Mouse (Mus musculus) heart, embryonic 16.5 days (tissue): Measurements from ENCODE around the gene Fev. TPM values are rescaled to one million over a fixed set of nuclear protein-coding genes. Genes with fewer than 3 reads are reported as not detected.

Experiments
- ATAC-seq: fragments of 200-750 bp; cut with Nextera tagmentation; replicated peaks from 2 replicates; pipeline ENCODE4 v1.8.0; 2017; ENCODE audit warnings: moderate number of reproducible peaks; ENCODE audit not compliant: insufficient read depth, low FRiP score; ENCODE audit errors: extremely low read depth
- H3K27ac ChIP-seq: fragments of 300-500 bp; sonication (generic); 2 replicates; pipeline ENCODE4 v1.5.1; 2014; ENCODE audit warnings: mild to moderate bottlenecking, low read length, control low read depth, moderate library complexity
- H3K27me3 ChIP-seq: fragments of 300-500 bp; sonication (generic); 2 replicates; pipeline ENCODE4 v1.6.1; 2014; ENCODE audit warnings: low read length, mixed read lengths; ENCODE audit not compliant: control insufficient read depth, insufficient read depth
- H3K36me3 ChIP-seq: fragments of 300-500 bp; sonication (generic); 2 replicates; pipeline ENCODE4 v1.6.1; 2014; ENCODE audit not compliant: control insufficient read depth, insufficient read depth
- H3K4me1 ChIP-seq: fragments of 300-500 bp; sonication (generic); 2 replicates; pipeline ENCODE4 v1.6.1; 2014; ENCODE audit warnings: low read length, mixed read lengths; ENCODE audit not compliant: control insufficient read depth, insufficient read depth
- H3K4me2 ChIP-seq: fragments of 300-500 bp; sonication (generic); 2 replicates; pipeline ENCODE4 v1.6.1; 2014; ENCODE audit warnings: low read depth, mild to moderate bottlenecking, control low read depth, low read length
- H3K4me3 ChIP-seq: fragments of 300-500 bp; sonication (generic); 2 replicates; pipeline ENCODE4 v1.5.1; 2014; ENCODE audit warnings: mild to moderate bottlenecking, control low read depth, low read length
- H3K9ac ChIP-seq: fragments of 300-500 bp; sonication (generic); 2 replicates; pipeline ENCODE4 v1.6.1; 2014; ENCODE audit warnings: low read length, control low read depth
- H3K9me3 ChIP-seq: fragments of 300-500 bp; sonication (generic); replicated peaks from 2 replicates; pipeline ENCODE4 v1.6.1; 2016; ENCODE audit warnings: low read length; ENCODE audit not compliant: control insufficient read depth
- WGBS: fragments of 180-500 bp; shearing (Covaris S2); extraction: QIAGEN DNeasy Blood & Tissue Kit; methylation state at CpG from one replicate; pipeline ENCODE4 v1.1.7; 2014; 5-methylcytosine and 5-hydroxymethylcytosine counted together
- polyA plus RNA-seq: library from polyadenylated mRNA; unstranded; fragments of >200 nt; fragmentation: Nextera tagmentation; extraction: Ambion mirVana; gene quantifications from 2 replicates; pipeline ENCODE4 v1.2.1, GENCODE M21; 2015

Gene Fev
- polyA plus RNA-seq, 1 experiment from 2014 or later = 0.66 TPM

DNA sequence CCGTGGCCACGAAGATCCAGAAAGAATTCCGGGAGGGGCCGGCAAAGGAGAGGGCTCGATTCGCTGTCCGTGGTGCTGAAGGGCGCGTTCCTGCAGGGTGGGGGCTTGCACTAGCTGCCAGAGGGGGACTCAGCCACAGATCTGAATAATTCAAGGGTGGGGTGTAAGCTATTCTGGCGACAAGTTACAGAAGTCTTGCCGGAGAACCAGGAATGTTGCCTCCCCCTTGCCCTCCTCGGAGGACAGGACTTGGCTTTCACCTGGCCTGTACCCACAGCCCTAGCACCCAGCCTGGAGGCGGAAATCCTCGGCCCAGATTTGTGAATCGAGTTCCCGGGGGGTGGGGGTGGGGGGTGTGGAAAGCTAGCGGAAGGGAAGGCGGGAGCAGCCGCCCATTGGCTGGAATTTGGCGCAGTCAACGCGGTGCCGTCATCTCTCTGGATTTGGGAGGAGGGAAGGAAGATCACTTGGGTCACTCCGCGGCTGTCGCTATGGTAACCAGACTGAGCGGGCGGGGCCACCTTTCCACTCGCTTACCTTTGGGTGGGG lies 27.0 kb downstream of the Fev start:
- Histone ChIP-seq H3K9me3 (no peaks in the 10 kb centered on the region), H3K36me3 (no peaks in the 10 kb centered on the region), H3K4me1 (peaks cover 11% of the 10 kb centered on the region; the same call in 1 of the 2 replicates), H3K4me2 (peak overlapping the region; percentile 47), H3K27ac (no peak overlapping the region), H3K9ac (no peak overlapping the region), H3K27me3 (peaks cover 74% of the 10 kb centered on the region), H3K4me3 (peak overlapping the region; percentile 34)
- no peak; the same call in 1 of the 2 replicates for ATAC-seq
- WGBS = under 1% methylated on average over 29 of the region's 29 CpGs

GRCm38 (mm10) chr1:74857677-74858076 lies 27.5 kb downstream of the Fev start:
- no peak for ATAC-seq
- H3K4me3 ChIP-seq = no peak overlapping the region; the same call in 1 of the 2 replicates
- peaks cover 11% of the 10 kb centered on the region; the same call in 1 of the 2 replicates for H3K4me1 ChIP-seq
- 9% methylated on average over 4 of the region's 4 CpGs for WGBS
- H3K36me3 ChIP-seq = no peaks in the 10 kb centered on the region
- H3K4me2 ChIP-seq = peak overlapping the region; percentile 47
- H3K9ac ChIP-seq = no peak overlapping the region
- no peak overlapping the region for H3K27ac ChIP-seq
- peaks cover 79% of the 10 kb centered on the region for H3K27me3 ChIP-seq
- no peaks in the 10 kb centered on the region for H3K9me3 ChIP-seq

DNA sequence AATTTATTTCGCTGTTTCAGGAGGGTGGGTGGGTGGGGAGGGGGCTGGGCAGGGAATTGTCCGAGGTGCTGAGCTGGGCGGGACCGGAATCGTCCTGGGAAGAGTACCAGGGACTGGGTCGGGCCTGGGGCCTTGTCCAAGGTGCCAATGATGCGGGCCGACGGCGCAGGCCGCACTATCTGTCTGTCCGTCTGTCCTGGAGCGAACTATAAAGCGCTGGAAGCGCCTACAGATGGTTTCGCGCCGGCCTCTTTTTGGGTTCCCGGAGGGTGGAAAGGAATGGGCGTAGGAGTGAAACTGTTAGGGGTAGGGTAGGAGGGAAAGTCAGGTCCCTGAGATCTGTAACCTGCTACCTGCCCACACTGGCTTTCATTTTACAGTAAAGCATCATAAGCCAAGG lies 28.0 kb downstream of the Fev start:
- H3K4me3 ChIP-seq = no peak overlapping the region
- H3K4me2 ChIP-seq = no peak overlapping the region

GRCm38 (mm10) chr1:74856791-74857190 lies 28.4 kb downstream of the Fev start:
- Histone ChIP-seq H3K4me2 (no peak overlapping the region), H3K9me3 (no peaks in the 10 kb centered on the region), H3K36me3 (no peaks in the 10 kb centered on the region), H3K9ac (no peak overlapping the region), H3K27me3 (peaks cover 83% of the 10 kb centered on the region), H3K4me3 (no peak overlapping the region), H3K27ac (no peak overlapping the region), H3K4me1 (peaks cover 11% of the 10 kb centered on the region; the same call in 1 of the 2 replicates)
- ATAC-seq = no peak
- WGBS = under 1% methylated on average over 7 of the region's 7 CpGs

More for the DNA sequence above, 28.0 kb downstream of the Fev start:
- ATAC-seq = no peak
- H3K9ac ChIP-seq = no peak overlapping the region
- H3K27ac ChIP-seq = no peak overlapping the region
- H3K27me3 ChIP-seq = peaks cover 81% of the 10 kb centered on the region
- H3K9me3 ChIP-seq = no peaks in the 10 kb centered on the region
- H3K4me1 ChIP-seq = peaks cover 11% of the 10 kb centered on the region; the same call in 1 of the 2 replicates
- H3K36me3 ChIP-seq = no peaks in the 10 kb centered on the region
- 4% methylated on average over 20 of the region's 20 CpGs for WGBS

- no peak for ATAC-seq
- Histone ChIP-seq H3K4me1 (peaks cover 11% of the 10 kb centered on the region; the same call in 1 of the 2 replicates), H3K27ac (no peak overlapping the region), H3K4me2 (no peak overlapping the region), H3K9ac (no peak overlapping the region), H3K27me3 (peaks cover 87% of the 10 kb centered on the region), H3K36me3 (no peaks in the 10 kb centered on the region), H3K9me3 (no peaks in the 10 kb centered on the region), H3K4me3 (no peak overlapping the region)
- 6% methylated on average over 11 of the region's 11 CpGs for WGBS
These were observed 28.8 kb downstream of the Fev start for GRCm38 (mm10) chr1:74856439-74856720.

DNA sequence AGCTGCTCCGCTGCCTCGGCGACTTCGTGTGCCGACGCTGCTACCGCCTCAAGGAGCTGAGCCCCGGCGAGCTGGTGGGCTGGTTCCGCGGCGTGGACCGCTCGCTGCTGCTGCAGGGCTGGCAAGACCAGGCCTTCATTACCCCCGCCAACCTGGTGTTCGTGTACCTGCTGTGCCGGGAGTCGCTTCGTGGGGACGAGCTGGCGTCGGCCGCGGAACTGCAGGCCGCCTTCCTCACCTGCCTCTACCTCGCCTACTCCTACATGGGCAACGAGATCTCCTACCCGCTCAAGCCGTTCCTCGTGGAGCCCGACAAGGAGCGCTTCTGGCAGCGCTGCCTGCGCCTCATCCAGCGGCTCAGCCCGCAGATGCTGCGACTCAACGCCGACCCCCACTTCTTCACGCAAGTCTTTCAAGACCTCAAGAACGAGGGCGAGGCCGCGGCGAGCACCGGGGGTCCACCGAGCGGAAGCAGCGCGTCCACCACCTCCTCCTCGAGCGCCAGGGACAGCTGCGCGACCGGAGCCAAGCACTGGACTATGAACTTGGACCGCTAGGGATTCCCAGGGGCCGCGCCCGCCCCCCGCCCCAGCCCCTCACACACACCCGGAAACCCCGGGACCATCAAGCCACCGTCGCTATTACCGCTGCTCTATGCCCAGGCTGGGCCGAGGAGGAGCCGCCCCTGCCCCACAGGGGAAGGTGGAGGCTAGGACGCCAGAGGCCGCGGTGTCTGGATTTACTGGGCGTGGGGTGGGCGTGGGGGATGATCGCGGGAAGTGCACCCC lies 29.4 kb downstream of the Fev start:
- Histone ChIP-seq H3K9ac (no peak overlapping the region), H3K4me2 (peak overlapping the region; percentile 80), H3K4me1 (peaks cover 11% of the 10 kb centered on the region; the same call in 1 of the 2 replicates), H3K36me3 (no peaks in the 10 kb centered on the region), H3K4me3 (peak overlapping the region; percentile 56), H3K27me3 (peaks cover 92% of the 10 kb centered on the region), H3K27ac (no peak overlapping the region), H3K9me3 (no peaks in the 10 kb centered on the region)
- 2% methylated on average over 74 of the region's 74 CpGs for WGBS
- ATAC-seq = no peak

DNA sequence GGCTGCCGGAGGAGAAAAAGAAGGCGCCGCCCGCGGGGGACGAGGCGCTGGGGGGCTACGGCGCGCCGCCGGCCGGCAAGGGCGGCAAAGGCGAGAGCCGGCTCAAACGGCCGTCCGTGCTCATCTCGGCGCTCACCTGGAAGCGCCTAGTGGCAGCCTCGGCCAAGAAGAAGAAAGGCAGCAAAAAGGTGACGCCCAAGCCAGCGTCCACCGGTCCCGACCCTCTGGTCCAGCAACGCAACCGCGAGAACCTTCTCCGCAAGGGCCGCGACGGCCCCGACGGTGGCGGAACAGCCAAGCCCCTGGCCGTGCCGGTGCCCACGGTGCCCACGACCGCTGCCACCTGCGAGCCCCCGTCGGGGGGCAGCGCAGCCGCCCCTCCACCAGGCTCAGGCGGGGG lies 30.1 kb downstream of the Fev start:
- H3K9ac ChIP-seq = peak overlapping the region; percentile 23
- H3K27ac ChIP-seq = no peak overlapping the region
- WGBS = 2% methylated on average over 44 of the region's 48 CpGs

DNA sequence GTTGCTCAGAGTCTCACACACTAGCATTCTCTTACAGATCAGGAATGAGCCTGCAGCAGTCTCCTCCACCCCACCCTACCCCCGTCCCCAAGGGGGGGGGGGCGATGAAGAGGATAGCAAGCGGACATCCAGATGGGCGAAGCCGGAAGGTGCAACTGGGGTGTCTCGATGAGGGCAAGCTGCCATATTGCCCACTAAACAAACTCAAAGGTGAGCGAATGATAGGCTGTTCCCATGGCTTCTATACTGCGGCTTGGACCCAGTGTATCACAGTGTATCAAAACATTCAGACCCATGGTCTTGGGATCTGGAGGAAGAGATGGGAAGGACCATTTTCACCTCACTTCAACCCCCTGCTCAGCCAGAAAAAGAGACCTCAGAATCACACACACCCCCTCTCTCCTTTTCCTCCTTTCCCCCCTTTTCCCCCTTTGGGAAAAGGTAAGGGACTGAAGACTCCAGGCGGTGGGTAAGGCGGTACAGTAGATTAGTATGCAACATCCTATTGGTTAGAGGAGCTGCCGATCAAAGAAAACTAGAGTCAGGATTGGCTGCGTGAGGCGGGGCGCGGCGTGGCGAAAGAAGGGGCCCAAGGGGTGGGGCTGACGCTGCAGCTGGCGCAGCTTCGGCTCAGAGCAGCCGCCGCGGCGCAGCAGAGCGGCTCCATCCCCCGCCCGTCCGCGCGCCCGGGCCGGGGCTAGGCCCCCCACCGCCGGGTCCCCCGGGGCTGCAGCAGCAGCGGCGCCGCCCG lies 30.7 kb downstream of the Fev start, which contains the start of gene Cdk5r2:
Gene Cdk5r2 (plus strand): TSS at position 629 of the 751 bp plus-strand sequence.
- Histone ChIP-seq H3K27me3 (peaks cover 92% of the 10 kb centered on the region), H3K36me3 (no peaks in the 10 kb centered on the region), H3K9me3 (no peaks in the 10 kb centered on the region), H3K27ac (no peak within 1 kb of the TSS), H3K4me1 (peaks cover 11% of the 10 kb centered on the region; the same call in 1 of the 2 replicates), H3K4me2 (peak within 1 kb of the TSS; percentile 80), H3K9ac (peak within 1 kb of the TSS; percentile 23), H3K4me3 (peak within 1 kb of the TSS; percentile 56)
- ATAC-seq = peak; percentile 89
- WGBS = 3% methylated on average over 24 of the region's 39 CpGs

More for the DNA sequence above, 30.1 kb downstream of the Fev start:
- Histone ChIP-seq H3K9me3 (no peaks in the 10 kb centered on the region), H3K4me3 (peak overlapping the region; percentile 56), H3K27me3 (peaks cover 93% of the 10 kb centered on the region), H3K36me3 (no peaks in the 10 kb centered on the region), H3K4me1 (peaks cover 11% of the 10 kb centered on the region; the same call in 1 of the 2 replicates), H3K4me2 (peak overlapping the region; percentile 80)
- ATAC-seq = no peak; the same call in 1 of the 2 replicates
